Mouse (Mus musculus) hindbrain, embryonic 10.5 days (tissue): ENCODE measurements around the gene Art3. TPM values are rescaled to one million over a fixed set of nuclear protein-coding genes. Genes with fewer than 3 reads are reported as not detected.

Experiments
- DNase-seq: peaks from one replicate; pipeline ENCODE4 v3.0.0-alpha.2; 2017; ENCODE audit warnings: low spot score
- H3K27ac ChIP-seq: fragments of 300-500 bp; sonication (generic); 2 replicates; pipeline ENCODE4 v1.5.1; 2016; ENCODE audit warnings: mild to moderate bottlenecking, moderate library complexity
- H3K27me3 ChIP-seq: fragments of 300-500 bp; sonication (generic); 2 replicates; pipeline ENCODE4 v1.6.1; 2016; ENCODE audit warnings: mild to moderate bottlenecking; ENCODE audit not compliant: poor library complexity, insufficient read depth, severe bottlenecking
- H3K36me3 ChIP-seq: fragments of 300-500 bp; sonication (generic); 2 replicates; pipeline ENCODE4 v1.6.1; 2016; ENCODE audit warnings: mild to moderate bottlenecking, moderate library complexity
- H3K4me1 ChIP-seq: fragments of 300-500 bp; sonication (generic); replicated peaks from 2 replicates; pipeline ENCODE4 v1.6.1; 2016; ENCODE audit warnings: mild to moderate bottlenecking
- H3K4me3 ChIP-seq: fragments of 300-500 bp; sonication (generic); 2 replicates; pipeline ENCODE4 v1.5.1; 2016; ENCODE audit warnings: mild to moderate bottlenecking, moderate library complexity
- H3K9me3 ChIP-seq: fragments of 300-500 bp; sonication (generic); 2 replicates; pipeline ENCODE4 v1.6.1; 2016; ENCODE audit warnings: mild to moderate bottlenecking, moderate library complexity
- WGBS: fragments of 180-500 bp; shearing (Covaris S2); methylation state at CpG from one replicate; pipeline ENCODE4 v1.1.7; 2016; 5-methylcytosine and 5-hydroxymethylcytosine counted together
- polyA plus RNA-seq: library from polyadenylated mRNA; unstranded; fragments of >200 nt; fragmentation: Nextera tagmentation; extraction: Ambion mirVana; gene quantifications from 2 replicates; pipeline ENCODE4 v1.2.1, GENCODE M21; 2016

Art3 gene
- 1.6 and 2.7 TPM in 2 replicates for polyA plus RNA-seq

DNA sequence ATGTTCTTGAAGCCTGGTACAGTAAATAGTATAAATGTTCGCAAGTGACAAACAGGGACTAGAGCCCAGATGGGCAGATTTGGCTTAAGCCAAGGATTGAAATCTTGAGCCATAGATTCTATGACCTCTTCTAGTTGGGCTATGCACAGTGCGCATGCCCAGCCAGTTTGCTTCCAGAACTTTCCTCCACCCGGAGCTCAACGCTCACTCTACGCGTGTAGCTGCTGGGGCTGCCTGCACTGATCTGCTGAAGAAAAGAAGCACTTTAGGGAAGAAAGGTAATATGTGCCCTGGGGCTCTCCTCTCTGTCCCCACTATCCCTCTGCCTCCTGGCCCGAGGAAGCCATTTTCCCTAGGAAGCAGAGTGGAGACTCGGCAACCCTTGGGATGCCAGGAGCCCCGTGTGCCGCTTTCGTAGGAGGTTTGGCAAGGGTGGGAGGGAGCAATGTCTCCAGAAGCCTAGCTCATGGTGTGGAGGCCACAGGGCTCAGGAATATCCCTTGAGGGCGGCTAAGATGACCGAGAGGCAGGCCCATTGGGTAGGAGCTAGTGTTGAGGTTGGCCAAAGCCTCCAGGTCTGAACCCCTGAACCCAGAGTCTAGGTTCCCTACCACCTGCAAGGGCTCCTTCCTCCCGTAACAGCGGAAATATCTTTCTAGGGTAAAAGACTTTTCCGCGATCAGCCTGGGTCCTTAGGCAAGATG, at the start of gene Art3:
Gene Art3, plus strand, starts transcription at position 193 of the 704 bp plus-strand sequence.
- no peak for DNase-seq
- Histone ChIP-seq H3K4me1 (no peaks in the 10 kb centered on the region), H3K9me3 (no peaks in the 10 kb centered on the region), H3K4me3 (no peak within 1 kb of the TSS), H3K27me3 (no peaks in the 10 kb centered on the region), H3K36me3 (no peaks in the 10 kb centered on the region), H3K27ac (no peak within 1 kb of the TSS)
- WGBS: 92% methylated on average over 17 of the region's 17 CpGs

DNA sequence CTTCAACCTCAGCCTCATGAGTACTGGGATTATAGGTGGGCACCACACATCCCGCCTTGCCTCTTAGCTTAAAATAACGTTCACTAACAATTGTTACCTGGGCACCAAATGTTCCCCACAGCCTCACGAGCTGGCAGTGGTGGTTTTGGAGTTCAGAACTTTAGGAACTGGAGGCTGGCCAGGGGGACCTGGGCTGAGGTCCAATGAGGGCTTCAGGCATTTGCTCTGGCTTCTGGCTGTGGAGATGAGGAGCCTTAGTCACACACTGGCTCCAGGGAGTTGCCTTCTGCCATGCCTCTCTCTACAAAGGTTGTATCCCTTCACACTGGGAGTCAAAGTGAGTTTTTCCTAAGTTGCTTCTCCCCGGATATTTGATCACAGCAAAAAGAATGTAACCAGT, 49.1 kb upstream of the Art3 start:
- H3K27me3 ChIP-seq: peaks cover 6% of the 10 kb centered on the region; the same call in 1 of the 2 replicates
- peaks cover 33% of the 10 kb centered on the region for H3K36me3 ChIP-seq
- WGBS: 81% methylated on average over 4 of the region's 4 CpGs
- H3K4me1 ChIP-seq: peaks cover 12% of the 10 kb centered on the region; the same call in 1 of the 2 replicates
- H3K27ac ChIP-seq: no peak overlapping the region
- H3K4me3 ChIP-seq: no peak overlapping the region
- DNase-seq: no peak
- no peaks in the 10 kb centered on the region for H3K9me3 ChIP-seq

DNA sequence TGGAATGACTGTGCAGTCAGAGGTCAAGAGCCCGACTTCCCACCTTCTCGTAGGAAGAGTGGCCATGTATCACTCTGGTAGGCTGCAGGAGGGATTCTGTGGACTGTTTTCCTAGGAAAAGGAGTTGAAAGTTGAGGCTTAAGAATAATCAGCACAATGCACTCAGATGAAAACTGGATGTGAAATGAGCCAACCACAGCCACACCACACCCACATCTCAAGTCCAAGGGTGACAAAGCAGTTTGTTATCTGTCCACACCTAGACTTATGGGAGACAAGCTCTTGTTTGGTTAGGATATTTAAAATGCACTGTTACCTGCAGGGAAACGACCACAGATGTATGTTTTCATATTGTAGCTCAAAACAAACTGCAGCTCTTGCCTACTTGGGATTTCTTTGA, 48.5 kb upstream of the Art3 start:
- Histone ChIP-seq H3K27me3 (peaks cover 6% of the 10 kb centered on the region; the same call in 1 of the 2 replicates), H3K4me1 (peaks cover 10% of the 10 kb centered on the region; the same call in 1 of the 2 replicates), H3K27ac (no peak overlapping the region), H3K9me3 (no peaks in the 10 kb centered on the region), H3K4me3 (no peak overlapping the region), H3K36me3 (peaks cover 38% of the 10 kb centered on the region)
- 77% methylated on average over 3 of the region's 3 CpGs for WGBS
- DNase-seq: no peak

DNA sequence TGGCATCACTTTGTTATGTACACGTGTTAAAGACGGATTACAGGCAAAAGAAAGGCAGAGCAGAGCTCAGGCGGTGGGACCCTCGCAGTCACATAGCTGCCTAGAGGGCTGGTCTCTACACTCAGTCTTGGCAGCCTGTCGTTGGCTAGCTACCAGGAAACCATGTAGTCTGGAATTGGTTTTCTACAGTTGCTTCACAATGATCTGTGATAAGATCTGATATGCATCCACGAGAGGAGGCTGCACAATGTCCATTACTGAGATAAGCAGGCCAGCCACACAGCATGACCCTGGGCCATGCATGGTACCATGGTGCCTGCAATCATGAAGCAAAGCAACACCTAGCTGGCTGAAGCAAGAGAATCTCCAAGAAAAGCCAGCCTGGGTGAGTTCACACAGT, 43.8 kb upstream of the Art3 start:
- Histone ChIP-seq H3K27me3 (no peaks in the 10 kb centered on the region), H3K9me3 (no peaks in the 10 kb centered on the region), H3K36me3 (peaks cover 86% of the 10 kb centered on the region), H3K27ac (no peak overlapping the region), H3K4me3 (no peak overlapping the region), H3K4me1 (no peaks in the 10 kb centered on the region)
- DNase-seq: no peak
- 92% methylated on average over 6 of the region's 6 CpGs for whole genome bisulfite sequencing

DNA sequence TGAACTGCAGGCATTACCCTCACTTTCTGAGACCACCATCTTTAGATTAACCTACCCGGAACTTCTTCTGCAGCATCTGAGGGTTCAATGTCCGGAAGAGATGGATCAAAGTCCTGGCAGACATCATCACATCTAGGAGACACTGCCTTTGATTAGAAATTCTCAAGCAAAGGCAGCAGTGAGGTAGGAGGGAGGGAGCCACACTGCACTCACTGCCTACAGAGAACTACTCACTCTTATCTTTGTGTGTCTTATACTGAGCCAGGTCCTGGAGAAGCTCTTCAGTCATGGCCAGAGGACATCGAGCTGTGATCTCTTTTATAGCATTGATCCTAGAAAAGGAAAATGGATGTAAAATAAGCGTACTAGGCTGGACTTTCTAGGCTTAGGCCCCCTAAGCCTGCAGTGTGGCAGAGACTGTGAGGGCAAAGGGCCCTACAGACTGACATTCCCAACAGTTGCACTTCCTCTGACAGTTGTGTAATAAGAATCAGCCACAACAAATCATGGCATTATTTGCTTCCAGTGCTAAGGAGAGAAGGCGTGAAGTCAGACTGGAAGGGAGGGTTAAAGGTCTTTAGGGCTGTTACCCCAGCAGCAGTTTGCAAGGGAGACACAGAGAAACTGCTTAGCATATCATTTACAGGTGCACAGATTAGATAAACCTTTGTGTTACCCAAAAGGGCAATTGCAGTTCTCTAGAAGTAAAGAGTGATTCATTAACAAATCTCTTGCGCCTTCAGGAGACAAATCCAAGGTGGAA, 39.8 kb upstream of the Art3 start:
- Histone ChIP-seq H3K4me1 (no peaks in the 10 kb centered on the region), H3K4me3 (no peak overlapping the region), H3K27ac (no peak overlapping the region), H3K9me3 (no peaks in the 10 kb centered on the region), H3K27me3 (no peaks in the 10 kb centered on the region), H3K36me3 (peaks cover 100% of the 10 kb centered on the region)
- DNase-seq: no peak
- WGBS: 93% methylated on average over 6 of the region's 6 CpGs

DNA sequence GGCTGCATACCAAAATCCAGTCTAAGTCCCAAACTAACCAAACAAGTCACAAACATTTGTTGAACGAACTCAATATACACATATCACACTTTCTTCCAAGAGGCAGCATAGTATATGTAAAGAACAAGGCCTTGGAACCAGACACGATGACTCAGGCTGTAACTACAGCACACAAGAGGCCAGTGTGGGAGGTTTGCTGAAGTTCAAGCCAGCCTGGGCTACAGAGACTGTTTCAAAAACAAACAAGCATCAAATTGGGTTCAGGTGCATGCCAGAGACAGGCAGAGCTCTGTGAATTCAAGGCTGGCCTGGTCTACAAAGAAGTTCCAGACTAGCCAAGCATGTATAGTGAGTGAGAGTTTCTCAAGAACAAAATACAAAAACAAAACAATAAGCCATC, 37.1 kb upstream of the Art3 start:
- 92% methylated on average over 2 of the region's 2 CpGs for WGBS
- no peak for DNase-seq
- no peak overlapping the region for H3K4me3 ChIP-seq
- no peaks in the 10 kb centered on the region for H3K27me3 ChIP-seq
- H3K9me3 ChIP-seq: no peaks in the 10 kb centered on the region
- H3K36me3 ChIP-seq: peaks cover 99% of the 10 kb centered on the region
- no peaks in the 10 kb centered on the region for H3K4me1 ChIP-seq
- no peak overlapping the region for H3K27ac ChIP-seq

DNA sequence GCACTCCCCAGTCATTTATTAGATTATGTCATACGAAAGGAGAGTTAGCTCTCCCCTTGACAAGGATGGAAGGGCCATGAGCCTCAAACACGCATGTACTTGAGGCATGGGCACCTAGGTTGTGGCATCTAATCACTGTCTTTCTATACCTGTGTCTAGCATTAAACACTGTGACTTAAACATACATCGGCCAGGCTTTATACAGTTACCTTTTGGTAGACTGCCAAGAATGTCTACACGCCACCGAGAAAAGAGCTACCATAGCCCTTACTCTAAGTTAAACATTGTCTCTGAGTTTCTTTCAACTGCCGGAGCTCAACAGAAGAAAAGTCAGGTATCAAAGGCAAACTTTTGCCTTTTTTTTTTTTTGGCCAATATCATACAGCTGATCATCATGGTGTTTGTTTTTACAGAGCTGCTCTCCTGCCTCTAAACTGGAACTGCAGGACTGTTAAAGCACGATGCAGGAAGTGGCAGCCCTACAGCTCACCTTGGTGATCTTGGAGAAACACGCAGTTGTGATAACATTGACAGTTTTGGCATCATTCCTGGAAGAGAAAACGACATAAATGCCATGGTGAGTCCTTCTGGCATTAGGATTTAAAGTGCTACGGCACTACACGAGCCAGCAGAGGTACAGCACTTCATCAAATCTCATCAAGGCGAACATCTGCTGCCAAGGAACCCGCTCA, 29.3 kb upstream of the Art3 start:
- DNase-seq: no peak
- H3K36me3 ChIP-seq: peaks cover 97% of the 10 kb centered on the region
- no peak overlapping the region for H3K4me3 ChIP-seq
- H3K9me3 ChIP-seq: no peaks in the 10 kb centered on the region
- no peak overlapping the region for H3K27ac ChIP-seq
- WGBS: 94% methylated on average over 13 of the region's 13 CpGs
- no peaks in the 10 kb centered on the region for H3K27me3 ChIP-seq
- H3K4me1 ChIP-seq: no peaks in the 10 kb centered on the region

DNA sequence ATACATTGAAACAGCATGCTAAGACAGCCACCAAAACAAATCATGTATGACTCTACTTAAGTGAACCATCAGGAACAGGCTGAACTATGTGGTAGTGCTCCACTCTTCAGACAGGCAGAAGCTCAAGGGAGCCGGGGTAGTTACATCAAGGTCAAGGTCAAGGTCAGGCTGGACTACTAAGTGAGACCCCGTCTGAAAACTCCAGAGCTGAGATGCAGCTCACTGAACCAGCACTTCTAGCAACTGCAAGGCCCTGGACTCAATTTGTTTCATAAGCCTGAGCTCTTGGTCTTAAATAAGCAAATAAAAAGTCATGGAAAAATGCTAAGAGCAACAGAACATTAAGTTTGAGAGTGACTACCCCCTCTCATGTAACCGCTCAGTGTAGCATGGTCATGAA, 27.3 kb upstream of the Art3 start:
- Histone ChIP-seq H3K27me3 (no peaks in the 10 kb centered on the region), H3K9me3 (no peaks in the 10 kb centered on the region), H3K36me3 (peaks cover 80% of the 10 kb centered on the region), H3K4me3 (no peak overlapping the region), H3K27ac (no peak overlapping the region), H3K4me1 (peaks cover 12% of the 10 kb centered on the region)
- DNase-seq: no peak
- 87% methylated on average over 3 of the region's 3 CpGs for WGBS

DNA sequence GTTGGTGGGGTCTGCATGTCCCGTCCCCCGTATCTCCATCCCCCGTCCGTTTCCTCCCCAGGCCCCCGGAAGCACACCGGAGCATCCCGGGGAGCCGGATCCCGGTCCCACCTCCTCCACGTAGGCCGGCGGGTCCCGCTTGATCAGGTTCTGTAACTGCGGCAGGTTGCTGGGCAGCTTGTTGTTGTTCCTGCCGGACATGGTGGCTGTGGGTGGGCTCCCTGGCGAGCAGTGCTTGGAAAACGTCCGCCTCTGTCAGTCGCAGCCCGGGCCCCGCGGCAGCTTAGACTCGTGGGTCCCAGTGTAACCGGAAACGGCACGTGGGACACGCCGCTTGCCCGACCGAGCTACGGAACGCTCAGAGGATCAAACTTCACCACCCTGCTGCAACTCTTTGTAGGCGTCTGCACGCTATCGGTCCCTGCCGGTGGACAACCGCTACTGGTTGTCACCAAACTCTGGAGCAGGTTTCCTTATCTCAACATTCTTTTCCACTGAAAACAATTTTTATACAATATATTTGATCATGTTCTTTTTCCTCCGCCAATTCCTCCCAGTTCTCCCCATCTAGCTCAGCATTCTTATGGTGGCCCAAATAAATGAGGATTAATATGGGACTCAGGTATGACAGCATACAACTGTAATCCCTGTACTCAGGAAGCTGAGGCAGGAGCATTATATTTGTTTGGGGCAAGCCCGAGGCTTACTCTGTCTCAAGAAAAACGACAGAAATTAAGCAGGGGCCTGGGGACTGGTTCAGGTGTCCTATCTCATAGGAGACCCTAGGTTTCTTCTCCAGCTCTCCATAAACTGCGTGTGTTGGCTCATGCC, 21.7 kb upstream of the Art3 start, which contains the start of gene Sdad1:
Gene Sdad1, minus strand, starts transcription at position 799 of the 831 bp plus-strand sequence.
- WGBS: 3% methylated on average over 41 of the region's 41 CpGs
- peak within 1 kb of the TSS; percentile 76 for H3K4me3 ChIP-seq
- peak; percentile 94 for DNase-seq
- peaks cover 14% of the 10 kb centered on the region for H3K4me1 ChIP-seq
- no peaks in the 10 kb centered on the region for H3K9me3 ChIP-seq
- peaks cover 24% of the 10 kb centered on the region for H3K36me3 ChIP-seq
- H3K27ac ChIP-seq: peak within 1 kb of the TSS; percentile 86
- no peaks in the 10 kb centered on the region for H3K27me3 ChIP-seq

DNA sequence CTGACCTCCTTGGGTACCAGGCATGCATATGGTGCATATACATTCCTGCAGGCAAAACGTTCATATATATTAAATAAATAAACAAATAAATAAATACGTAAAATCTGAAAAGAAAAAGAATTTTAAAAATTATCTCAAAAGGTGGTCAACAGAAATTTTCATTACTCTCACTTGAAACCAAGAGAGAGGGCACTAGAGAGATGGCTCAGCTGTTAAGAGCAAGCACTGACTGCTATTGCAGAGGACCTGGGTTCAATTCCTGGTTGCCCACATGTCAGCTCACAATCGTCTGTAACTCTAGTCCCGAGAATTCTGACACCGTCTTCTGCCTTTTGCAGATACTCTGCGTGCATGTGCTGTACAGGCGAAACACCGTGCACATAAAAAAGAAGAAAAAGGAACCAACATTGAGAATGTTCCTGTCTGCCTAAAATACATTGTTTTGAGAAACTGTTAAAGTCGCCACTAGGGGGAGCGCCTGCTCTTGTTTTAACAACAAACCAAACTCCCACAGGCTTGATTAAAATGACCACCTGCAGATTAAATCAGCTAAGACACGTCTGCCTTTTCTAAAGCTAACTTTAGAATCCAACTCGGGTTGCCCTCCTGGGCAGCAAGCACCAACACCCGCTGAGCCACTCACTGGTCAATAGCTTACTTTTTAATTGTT, 19.4 kb upstream of the Art3 start:
- H3K27me3 ChIP-seq: no peaks in the 10 kb centered on the region
- peaks cover 14% of the 10 kb centered on the region for H3K4me1 ChIP-seq
- H3K4me3 ChIP-seq: no peak overlapping the region
- 14% methylated on average over 13 of the region's 13 CpGs for WGBS
- no peaks in the 10 kb centered on the region for H3K9me3 ChIP-seq
- 0 out of 2 replicates have a peak, but pooled peaks cover 2% of the 10 kb centered on the region for H3K36me3 ChIP-seq
- peak; percentile 75 for DNase-seq
- H3K27ac ChIP-seq: no peak overlapping the region

DNA sequence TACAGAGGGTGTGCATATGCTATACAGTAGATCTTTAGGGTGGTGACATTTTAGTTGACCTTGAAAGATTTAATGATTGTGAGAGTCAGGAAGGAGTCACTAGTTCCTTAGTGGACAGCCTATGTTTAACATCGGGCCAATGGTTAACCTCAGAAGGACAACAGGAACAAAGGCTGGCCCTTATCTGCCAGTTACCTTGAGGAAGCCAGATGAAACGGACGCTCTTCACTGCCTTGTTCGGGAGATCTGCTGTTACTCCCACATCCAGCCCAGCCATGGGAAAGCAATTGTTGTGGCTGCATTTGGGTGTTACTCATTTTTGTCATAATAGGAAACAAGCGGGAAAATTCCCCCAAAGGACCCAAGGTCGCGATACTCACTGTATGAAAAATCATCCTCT, 17.9 kb upstream of the Art3 start:
- WGBS: 78% methylated on average over 7 of the region's 7 CpGs
- Histone ChIP-seq H3K4me3 (no peak overlapping the region), H3K9me3 (no peaks in the 10 kb centered on the region), H3K36me3 (no peaks in the 10 kb centered on the region), H3K27ac (no peak overlapping the region), H3K4me1 (peaks cover 7% of the 10 kb centered on the region), H3K27me3 (no peaks in the 10 kb centered on the region)
- no peak for DNase-seq

DNA sequence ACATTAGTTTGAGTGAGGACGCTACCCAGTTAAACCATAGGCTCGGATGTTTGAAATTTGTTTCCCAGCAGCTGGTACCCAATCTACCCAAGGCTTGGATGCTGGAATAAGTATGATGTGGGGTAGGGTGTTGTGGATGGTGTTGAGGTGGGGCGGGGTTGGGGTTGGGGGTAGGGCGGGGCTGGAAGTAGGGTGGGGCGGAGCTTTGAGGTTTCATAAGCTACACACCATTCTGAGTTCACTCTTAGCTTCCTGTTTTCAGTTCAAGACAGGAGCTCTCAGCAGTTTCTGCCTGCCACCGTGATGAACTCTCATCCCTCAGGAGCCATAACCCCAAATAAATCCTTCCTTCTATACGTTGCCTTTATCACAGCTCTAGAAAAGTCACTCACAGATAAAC, 13.5 kb upstream of the Art3 start:
- Histone ChIP-seq H3K4me3 (no peak overlapping the region), H3K27ac (no peak overlapping the region), H3K4me1 (no peaks in the 10 kb centered on the region), H3K36me3 (no peaks in the 10 kb centered on the region), H3K27me3 (no peaks in the 10 kb centered on the region), H3K9me3 (no peaks in the 10 kb centered on the region)
- no peak for DNase-seq
- WGBS: 90% methylated on average over 7 of the region's 7 CpGs
